Mouse (Mus musculus) heart, embryonic 14.5 days (tissue): ENCODE data around the gene Myh2. TPM values are rescaled to one million over a fixed set of nuclear protein-coding genes. Genes with fewer than 3 reads are reported as not detected.

Experiments
- ATAC-seq: fragments of 200-750 bp; cut with Nextera tagmentation; 2 replicates; pipeline ENCODE4 v1.8.0; 2017; ENCODE audit warnings: low read depth, moderate TSS enrichment; ENCODE audit not compliant: insufficient number of reproducible peaks, insufficient read depth, low FRiP score
- H3K27ac ChIP-seq, 2 experiments: fragments of 200-500 bp in 1 of 2; fragments of 300-500 bp in 1 of 2; sonication (generic) in 1 of 2; replicated peaks in 1 of 2; 2 replicates each; pipeline ENCODE4 v1.5.1; 2012 to 2014; ENCODE audit warnings: low read depth in 2 of 2, low read length in 2 of 2, control low read depth in 1 of 2, mild to moderate bottlenecking in 1 of 2, mixed read lengths in 1 of 2; ENCODE audit not compliant: control insufficient read depth in 1 of 2, insufficient read depth in 1 of 2
- H3K27me3 ChIP-seq: fragments of 300-500 bp; sonication (generic); 2 replicates; pipeline ENCODE4 v1.6.1; 2014; ENCODE audit warnings: mild to moderate bottlenecking, low read length, control low read depth; ENCODE audit not compliant: control insufficient read depth, insufficient read depth
- H3K36me3 ChIP-seq: fragments of 300-500 bp; sonication (generic); 2 replicates; pipeline ENCODE4 v1.6.1; 2014; ENCODE audit warnings: mild to moderate bottlenecking, control low read depth, low read length, mixed read lengths; ENCODE audit not compliant: control insufficient read depth, insufficient read depth
- H3K4me1 ChIP-seq, 2 experiments: fragments of 200-500 bp in 1 of 2; fragments of 300-500 bp in 1 of 2; sonication (generic) in 1 of 2; 2 replicates each; pipeline ENCODE4 v1.6.1; 2012 to 2014; ENCODE audit warnings: low read length in 2 of 2, control low read depth in 1 of 2, mixed read lengths in 1 of 2; ENCODE audit not compliant: control insufficient read depth in 2 of 2, insufficient read depth in 2 of 2
- H3K4me2 ChIP-seq: fragments of 300-500 bp; sonication (generic); 2 replicates; pipeline ENCODE4 v1.6.1; 2014; ENCODE audit warnings: mild to moderate bottlenecking, low read length
- H3K4me3 ChIP-seq, 2 experiments: fragments of 200-500 bp in 1 of 2; fragments of 300-500 bp in 1 of 2; sonication (generic) in 1 of 2; 2 replicates each; pipeline ENCODE4 v1.5.1; 2012 to 2014; ENCODE audit warnings: low read length in 2 of 2, mild to moderate bottlenecking in 2 of 2, control low read depth in 1 of 2, low read depth in 1 of 2, moderate library complexity in 1 of 2; ENCODE audit not compliant: control insufficient read depth in 1 of 2, insufficient read depth in 1 of 2
- H3K9ac ChIP-seq: fragments of 300-500 bp; sonication (generic); 2 replicates; pipeline ENCODE4 v1.6.1; 2014; ENCODE audit warnings: mild to moderate bottlenecking, low read length
- H3K9me3 ChIP-seq: fragments of 300-500 bp; sonication (generic); 2 replicates; pipeline ENCODE4 v1.6.1; 2016; ENCODE audit warnings: low read length, control low read depth; ENCODE audit not compliant: control insufficient read depth
- WGBS: fragments of 180-500 bp; shearing (Covaris S2); extraction: QIAGEN DNeasy Blood & Tissue Kit; methylation state at CpG from one replicate; pipeline ENCODE4 v1.1.7; 2014; 5-methylcytosine and 5-hydroxymethylcytosine counted together
- polyA plus RNA-seq: library from polyadenylated mRNA; unstranded; fragments of >200 nt; fragmentation: Nextera tagmentation; extraction: Ambion mirVana; gene quantifications from 2 replicates; pipeline ENCODE4 v1.2.1, GENCODE M21; 2014

Myh2 gene
- polyA plus RNA-seq, 1 experiment from 2014 or later = not detected

GRCm38 (mm10) chr11:67141031-67141430, 29.8 kb upstream of the Myh2 start:
- no peaks in the 10 kb centered on the region for H3K9me3 ChIP-seq
- no peak overlapping the region for H3K4me2 ChIP-seq
- H3K27ac ChIP-seq = no peak overlapping the region
- no peak overlapping the region for H3K9ac ChIP-seq
- H3K27me3 ChIP-seq = no peaks in the 10 kb centered on the region
- ATAC-seq = no peak
- H3K4me3 ChIP-seq = no peak overlapping the region
- H3K36me3 ChIP-seq = no peaks in the 10 kb centered on the region
- no peaks in the 10 kb centered on the region for H3K4me1 ChIP-seq
- WGBS = 55% methylated on average over 6 of the region's 6 CpGs

- no peaks in the 10 kb centered on the region for H3K27me3 ChIP-seq
- no peak overlapping the region for H3K9ac ChIP-seq
- no peak overlapping the region for H3K27ac ChIP-seq
- no peak overlapping the region for H3K4me3 ChIP-seq
- 53% methylated on average over 4 of the region's 4 CpGs for WGBS
- no peak overlapping the region for H3K4me2 ChIP-seq
- no peaks in the 10 kb centered on the region for H3K9me3 ChIP-seq
- no peak for ATAC-seq
- no peaks in the 10 kb centered on the region for H3K36me3 ChIP-seq
- no peaks in the 10 kb centered on the region for H3K4me1 ChIP-seq
These were observed 28.8 kb upstream of the Myh2 start for GRCm38 (mm10) chr11:67142047-67142446.

GRCm38 (mm10) chr11:67143065-67143464, 27.8 kb upstream of the Myh2 start:
- Histone ChIP-seq H3K9me3 (no peaks in the 10 kb centered on the region), H3K4me1 (no peaks in the 10 kb centered on the region), H3K4me3 (no peak overlapping the region), H3K36me3 (no peaks in the 10 kb centered on the region), H3K4me2 (no peak overlapping the region), H3K27me3 (no peaks in the 10 kb centered on the region), H3K27ac (no peak overlapping the region), H3K9ac (no peak overlapping the region)
- 74% methylated on average over 5 of the region's 5 CpGs for WGBS
- no peak for ATAC-seq

- 69% methylated on average over 4 of the region's 4 CpGs for WGBS
- Histone ChIP-seq H3K4me2 (no peak overlapping the region), H3K9me3 (no peaks in the 10 kb centered on the region), H3K4me3 (no peak overlapping the region), H3K9ac (no peak overlapping the region), H3K27ac (no peak overlapping the region), H3K4me1 (no peaks in the 10 kb centered on the region), H3K27me3 (no peaks in the 10 kb centered on the region), H3K36me3 (no peaks in the 10 kb centered on the region)
- no peak for ATAC-seq
These were observed 26.8 kb upstream of the Myh2 start for GRCm38 (mm10) chr11:67143863-67144498.

GRCm38 (mm10) chr11:67144559-67145265, 26.1 kb upstream of the Myh2 start:
- Histone ChIP-seq H3K27me3 (no peaks in the 10 kb centered on the region), H3K4me2 (no peak overlapping the region), H3K36me3 (no peaks in the 10 kb centered on the region), H3K9me3 (no peaks in the 10 kb centered on the region), H3K27ac (no peak overlapping the region), H3K9ac (no peak overlapping the region), H3K4me3 (no peak overlapping the region), H3K4me1 (no peaks in the 10 kb centered on the region)
- no peak for ATAC-seq
- 57% methylated on average over 6 of the region's 6 CpGs for WGBS

GRCm38 (mm10) chr11:67145482-67146408, 25.1 kb upstream of the Myh2 start:
- 80% methylated on average over 5 of the region's 5 CpGs for WGBS
- H3K36me3 ChIP-seq = no peaks in the 10 kb centered on the region
- no peaks in the 10 kb centered on the region for H3K9me3 ChIP-seq
- no peaks in the 10 kb centered on the region for H3K4me1 ChIP-seq
- no peak overlapping the region for H3K4me3 ChIP-seq
- no peak overlapping the region for H3K4me2 ChIP-seq
- ATAC-seq = no peak
- no peak overlapping the region for H3K9ac ChIP-seq
- no peak overlapping the region for H3K27ac ChIP-seq
- no peaks in the 10 kb centered on the region for H3K27me3 ChIP-seq

- H3K9me3 ChIP-seq = no peaks in the 10 kb centered on the region
- no peak overlapping the region for H3K9ac ChIP-seq
- no peak overlapping the region for H3K27ac ChIP-seq
- H3K4me2 ChIP-seq = no peak overlapping the region
- 80% methylated on average over 4 of the region's 4 CpGs for WGBS
- H3K4me1 ChIP-seq = no peaks in the 10 kb centered on the region
- ATAC-seq = no peak
- no peak overlapping the region for H3K4me3 ChIP-seq
- H3K36me3 ChIP-seq = no peaks in the 10 kb centered on the region
- no peaks in the 10 kb centered on the region for H3K27me3 ChIP-seq
These were observed 24.2 kb upstream of the Myh2 start for GRCm38 (mm10) chr11:67146409-67147282.
